7 mouse cellular contexts compared by ENCODE assay signal in the genomic region with DNA sequence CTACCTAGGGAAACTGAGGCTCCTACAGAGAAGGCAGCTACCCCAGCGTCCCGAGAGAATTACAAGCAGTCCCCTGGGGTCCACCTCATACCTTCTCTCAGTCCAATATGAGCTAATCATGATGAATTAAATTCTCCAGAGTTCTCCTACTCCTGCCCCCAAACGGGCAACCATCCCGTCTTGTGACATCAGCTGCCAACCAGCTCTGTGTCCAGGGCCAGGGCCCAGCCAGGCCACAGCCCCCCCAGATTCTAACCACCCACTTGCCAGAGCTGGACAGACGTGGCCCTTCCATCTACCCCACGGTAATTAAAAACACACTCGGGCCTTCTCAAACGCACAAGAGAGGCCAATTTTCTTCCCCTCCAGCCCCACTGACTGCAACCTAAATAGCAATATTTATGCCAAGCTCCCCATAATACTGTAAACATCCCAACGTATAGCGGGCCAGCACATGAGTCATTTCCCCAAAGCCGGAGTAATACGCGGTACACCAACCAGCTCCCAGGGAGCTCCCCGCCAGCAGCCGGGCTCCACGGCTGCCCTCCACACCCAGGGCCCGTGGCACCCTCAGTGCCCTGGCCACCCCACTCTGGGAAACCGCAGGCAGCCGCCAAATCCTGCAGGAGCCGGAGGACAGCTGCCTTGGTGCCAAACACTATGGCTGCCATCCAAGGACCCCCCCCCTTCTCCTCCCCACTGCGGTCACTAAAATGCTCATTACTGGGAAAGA. TPM values are rescaled to one million over a fixed set of nuclear protein-coding genes. Genes with fewer than 3 reads are reported as not detected.
DNase-seq lines count a peak whose midpoint lies in the region; ATAC-seq and TF ChIP-seq lines count a peak whose summit lies in the region.

No protein-coding gene starts in this region.

- H3K4me1 ChIP-seq in lung, embryonic 15.5 days, result peaks cover 68% of the 10 kb centered on the region
- H3K4me1 ChIP-seq in embryonic facial prominence, embryonic 14.5 days (ENCODE audit: control insufficient read depth, insufficient read depth, low read length), result peaks cover 54% of the 10 kb centered on the region
- peaks cover 36% of the 10 kb centered on the region for H3K4me1 ChIP-seq in hindbrain, postnatal 0 days (ENCODE audit: insufficient read depth, low read length)
- H3K4me1 ChIP-seq in small intestine, adult 2 months (ENCODE audit: control insufficient read depth, insufficient read depth, insufficient read length, low read length), result peaks cover 53% of the 10 kb centered on the region

- ATAC-seq in lung, embryonic 15.5 days (ENCODE audit: borderline replicate concordance, extremely low read depth, low FRiP score, low TSS enrichment), result no peak
- peak; percentile 7; the same call in 1 of the 2 replicates for ATAC-seq in embryonic facial prominence, embryonic 14.5 days (ENCODE audit: low read depth)
- no peak for ATAC-seq in hindbrain, postnatal 0 days

- no peak for DNase-seq in lung, postnatal 14 days
- peak; percentile 83 for DNase-seq in embryonic facial prominence, embryonic 14.5 days (ENCODE audit: low spot score)
- DNase-seq in hindbrain, postnatal 0 days (ENCODE audit: low spot score), result peak; percentile 39
- DNase-seq in gastrocnemius, adult 18-20 months (ENCODE audit: low spot score), result no peak
- no peak for DNase-seq in T-cell, adult 2 months (ENCODE audit: low spot score)

- peak overlapping the region; percentile 47 for H3K27ac ChIP-seq in lung, embryonic 15.5 days
- H3K27ac ChIP-seq in embryonic facial prominence, embryonic 14.5 days (replicated peaks; ENCODE audit: low read depth, low read length), result peak overlapping the region; percentile 96; the same call in 1 of the 2 replicates
- no peak overlapping the region for H3K27ac ChIP-seq in hindbrain, postnatal 0 days
- H3K27ac ChIP-seq in small intestine, adult 2 months (ENCODE audit: insufficient read depth, low read depth, low read length), result no peak overlapping the region

- 35% methylated on average over 20 of the region's 21 CpGs for WGBS in lung, embryonic 15.5 days
- 40% methylated on average over 21 of the region's 21 CpGs for WGBS in embryonic facial prominence, embryonic 14.5 days
- 15% methylated on average over 21 of the region's 21 CpGs for WGBS in hindbrain, postnatal 0 days
- WGBS in small intestine, adult 2 months, result 22% methylated on average over 21 of the region's 21 CpGs

- peak overlapping the region; percentile 67 for H3K4me3 ChIP-seq in lung, embryonic 15.5 days
- peak overlapping the region; percentile 89 for H3K4me3 ChIP-seq in embryonic facial prominence, embryonic 14.5 days (ENCODE audit: low read depth, low read length)
- peak overlapping the region; percentile 87 for H3K4me3 ChIP-seq in hindbrain, postnatal 0 days (ENCODE audit: low read length)
- peak overlapping the region; percentile 86 for H3K4me3 ChIP-seq in small intestine, adult 2 months (ENCODE audit: low read depth, low read length)

- peaks cover 59% of the 10 kb centered on the region for H3K27me3 ChIP-seq in lung, embryonic 15.5 days
- H3K27me3 ChIP-seq in embryonic facial prominence, embryonic 14.5 days (replicated peaks; ENCODE audit: control insufficient read depth, insufficient read depth, low read length), result no peaks in the 10 kb centered on the region
- H3K27me3 ChIP-seq in hindbrain, postnatal 0 days (ENCODE audit: insufficient read depth, low read length), result no peaks in the 10 kb centered on the region
- H3K27me3 ChIP-seq in small intestine, adult 2 months (ENCODE audit: control insufficient read depth, insufficient read depth, low read length), result no peaks in the 10 kb centered on the region; the same call in 1 of the 2 replicates

- no peak for TF ChIP-seq CTCF in hindbrain, postnatal 0 days (IDR thresholded peaks at IDR 0.05; ENCODE audit: low read depth)
- TF ChIP-seq CTCF in small intestine, adult 2 months (IDR thresholded peaks at IDR 0.05; ENCODE audit: extremely low read depth, insufficient read length, insufficient replicate concordance, low read depth, low read length), result no peak

- H3K9ac ChIP-seq in lung, embryonic 15.5 days, result no peak overlapping the region
- peak overlapping the region; percentile 85; the same call in 1 of the 2 replicates for H3K9ac ChIP-seq in embryonic facial prominence, embryonic 14.5 days (ENCODE audit: low read depth, low read length)
- peak overlapping the region; percentile 92 for H3K9ac ChIP-seq in hindbrain, postnatal 0 days (replicated peaks; ENCODE audit: low read length)

- no peak for TF ChIP-seq POLR2A in small intestine, adult 2 months (IDR thresholded peaks at IDR 0.05; ENCODE audit: low read depth, low read length)

- no peaks in the 10 kb centered on the region for H3K36me3 ChIP-seq in lung, embryonic 15.5 days
- H3K36me3 ChIP-seq in embryonic facial prominence, embryonic 14.5 days (ENCODE audit: control insufficient read depth, insufficient read depth, low read length), result no peaks in the 10 kb centered on the region
- H3K36me3 ChIP-seq in hindbrain, postnatal 0 days (ENCODE audit: insufficient read depth, low read length), result no peaks in the 10 kb centered on the region
- no peaks in the 10 kb centered on the region for H3K36me3 ChIP-seq in small intestine, adult 2 months (ENCODE audit: control insufficient read depth, insufficient read depth, low read length)

- no peaks in the 10 kb centered on the region for H3K9me3 ChIP-seq in lung, embryonic 15.5 days
- H3K9me3 ChIP-seq in embryonic facial prominence, embryonic 14.5 days (ENCODE audit: control insufficient read depth, low read length), result no peaks in the 10 kb centered on the region
- H3K9me3 ChIP-seq in hindbrain, postnatal 0 days (ENCODE audit: low read length), result no peaks in the 10 kb centered on the region

- H3K4me2 ChIP-seq in lung, embryonic 15.5 days, result peak overlapping the region; percentile 91
- H3K4me2 ChIP-seq in embryonic facial prominence, embryonic 14.5 days (ENCODE audit: low read depth, low read length), result peak overlapping the region; percentile 95
- H3K4me2 ChIP-seq in hindbrain, postnatal 0 days (ENCODE audit: low read depth, low read length), result peak overlapping the region; percentile 91

RNA-seq across cellular contexts. Expression of a gene that starts 2.0 kb away (rescaled TPM):
- polyA plus RNA-seq in lung, embryonic 15.5 days (2015; fragmentation: Nextera tagmentation; extraction: Ambion mirVana), result 5.1 and 5.8 TPM in 2 replicates
- polyA plus RNA-seq in embryonic facial prominence, embryonic 14.5 days (2014; fragmentation: Nextera tagmentation; extraction: Ambion mirVana), result 14.8 and 14.9 TPM in 2 replicates
- 136 and 150 TPM in 2 replicates for total RNA-seq in hindbrain, postnatal 0 days (2014; rRNA removed)
- 12.6 and 13.0 TPM in 2 replicates for polyA plus RNA-seq in hindbrain, postnatal 0 days (2015; fragmentation: Nextera tagmentation; extraction: Ambion mirVana)
- 32.1 and 57.6 TPM in 2 replicates for polyA plus RNA-seq in small intestine, adult 2 months (2012; rRNA removed)
- under 1 TPM; 0.53 to 0.74 TPM for total RNA-seq in gastrocnemius, adult 18-20 months (2021)

RNA-seq across cellular contexts. Expression of a gene that starts 52.2 kb away (rescaled TPM):
- polyA plus RNA-seq in lung, embryonic 15.5 days (2015; fragmentation: Nextera tagmentation; extraction: Ambion mirVana), result 46.4 and 51.0 TPM in 2 replicates
- 85.2 and 99.6 TPM in 2 replicates for polyA plus RNA-seq in embryonic facial prominence, embryonic 14.5 days (2014; fragmentation: Nextera tagmentation; extraction: Ambion mirVana)
- 65.5 and 72.0 TPM in 2 replicates for total RNA-seq in hindbrain, postnatal 0 days (2014; rRNA removed)
- 75.8 and 79.7 TPM in 2 replicates for polyA plus RNA-seq in hindbrain, postnatal 0 days (2015; fragmentation: Nextera tagmentation; extraction: Ambion mirVana)
- 58.9 and 71.3 TPM in 2 replicates for polyA plus RNA-seq in small intestine, adult 2 months (2012; rRNA removed)
- total RNA-seq in gastrocnemius, adult 18-20 months (2021), result 10 to 100 TPM in 1 of 2 experiments, 1 to 10 TPM in 1; 8.5 to 13.1 TPM

RNA-seq across cellular contexts. Expression of a gene that starts 59.1 kb away (rescaled TPM):
- polyA plus RNA-seq in lung, embryonic 15.5 days (2015; fragmentation: Nextera tagmentation; extraction: Ambion mirVana), result 22.1 and 24.6 TPM in 2 replicates
- 46.2 and 47.9 TPM in 2 replicates for polyA plus RNA-seq in embryonic facial prominence, embryonic 14.5 days (2014; fragmentation: Nextera tagmentation; extraction: Ambion mirVana)
- 71.8 and 90.1 TPM in 2 replicates for total RNA-seq in hindbrain, postnatal 0 days (2014; rRNA removed)
- polyA plus RNA-seq in hindbrain, postnatal 0 days (2015; fragmentation: Nextera tagmentation; extraction: Ambion mirVana), result 47.1 and 48.3 TPM in 2 replicates
- 82.5 and 108 TPM in 2 replicates for polyA plus RNA-seq in small intestine, adult 2 months (2012; rRNA removed)
- 10 to 100 TPM in 1 of 2 experiments, 1 to 10 TPM in 1; 7.9 to 15.8 TPM for total RNA-seq in gastrocnemius, adult 18-20 months (2021)

Comparison
In these comparisons a context has a peak if more than half of its experiments do, and no peak if none do; other contexts are left out.
1. H3K27ac ChIP-seq: peak in lung, embryonic 15.5 days (single experiment) and embryonic facial prominence, embryonic 14.5 days (single experiment); none in hindbrain, postnatal 0 days (single experiment) and small intestine, adult 2 months (single experiment).
2. DNase-seq: peak in embryonic facial prominence, embryonic 14.5 days (single experiment) and hindbrain, postnatal 0 days (single experiment); none in lung, postnatal 14 days (single experiment), gastrocnemius, adult 18-20 months (single experiment) and T-cell, adult 2 months (single experiment).
3. Peak in every context shown above with its lines, with median percentiles within 50 percentile points of each other: H3K4me2 ChIP-seq and H3K4me3 ChIP-seq.